Mouse (Mus musculus): ENCODE measurements around the gene Ets2.

- no peak for TF ChIP-seq CTCF (IDR thresholded peaks at IDR 0.05; ENCODE audit: insufficient read depth, low read length)
- TF ChIP-seq POLR2A (IDR thresholded peaks at IDR 0.05; ENCODE audit: borderline replicate concordance, extremely low read depth, low read depth, low read length): no peak
Observed at GRCm38 (mm10) chr16:95749291-95750103, 47.6 kb downstream of the Ets2 start.

Data from lung, adult 2 months (tissue).